Mouse (Mus musculus) ES-Bruce4 (cell line): Measurements from ENCODE around the gene Tmem176a.

ENCODE experiments used
- CTCF ChIP-seq: IDR thresholded peaks from one replicate; pipeline ENCODE4 v1.8.1; 2011; ENCODE audit warnings: low read depth, low read length
- EP300 ChIP-seq: IDR thresholded peaks from 2 replicates; pipeline ENCODE4 v1.6.1; 2011; ENCODE audit warnings: low read depth, low read length; ENCODE audit not compliant: insufficient read depth
- POLR2A ChIP-seq: IDR thresholded peaks from one replicate; pipeline ENCODE4 v1.8.1; 2011; ENCODE audit warnings: low read length; ENCODE audit not compliant: insufficient read depth

GRCm38 (mm10) chr6:48865152-48865745, 24.5 kb downstream of the Tmem176a start:
- TF ChIP-seq CTCF (no peak), POLR2A (no peak), EP300 (no peak)
